Mouse (Mus musculus): Measurements from ENCODE around the gene Mtx3. TPM values are rescaled to one million over a fixed set of nuclear protein-coding genes. Genes with fewer than 3 reads are reported as not detected.

The Mtx3 gene
- polyA plus RNA-seq, 1 experiment from 2014 or later = 5.1 TPM

DNA sequence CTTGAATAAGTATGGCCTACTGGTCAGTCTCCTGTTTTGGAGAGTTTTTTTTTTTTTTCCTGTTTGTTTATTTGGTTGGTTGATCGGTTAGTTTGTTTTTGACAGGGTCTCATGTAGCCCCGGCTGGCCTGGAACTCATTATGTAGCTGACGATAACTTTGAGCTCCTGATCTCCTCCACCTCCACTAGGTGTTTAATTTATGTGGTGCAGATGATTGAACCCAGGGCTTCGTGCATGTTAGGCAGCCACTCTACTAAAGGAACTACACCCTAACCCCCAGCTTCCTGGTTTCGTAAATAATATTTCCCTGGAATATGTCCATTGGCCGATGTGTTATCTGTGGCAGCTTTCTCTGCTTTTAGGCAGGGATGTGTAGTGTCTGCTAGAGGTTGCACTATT, 54.5 kb downstream of the Mtx3 start:
- Histone ChIP-seq H3K27ac (no peak overlapping the region), H3K4me2 (replicated peaks) (no peak overlapping the region), H3K9ac (no peak overlapping the region), H3K4me3 (no peak overlapping the region), H3K9me3 (no peaks in the 10 kb centered on the region), H3K36me3 (no peaks in the 10 kb centered on the region), H3K4me1 (no peaks in the 10 kb centered on the region), H3K27me3 (no peaks in the 10 kb centered on the region)
- WGBS = 26% methylated on average over 6 of the region's 6 CpGs
- ATAC-seq (ENCODE audit: low FRiP score, low read depth) = no peak

DNA sequence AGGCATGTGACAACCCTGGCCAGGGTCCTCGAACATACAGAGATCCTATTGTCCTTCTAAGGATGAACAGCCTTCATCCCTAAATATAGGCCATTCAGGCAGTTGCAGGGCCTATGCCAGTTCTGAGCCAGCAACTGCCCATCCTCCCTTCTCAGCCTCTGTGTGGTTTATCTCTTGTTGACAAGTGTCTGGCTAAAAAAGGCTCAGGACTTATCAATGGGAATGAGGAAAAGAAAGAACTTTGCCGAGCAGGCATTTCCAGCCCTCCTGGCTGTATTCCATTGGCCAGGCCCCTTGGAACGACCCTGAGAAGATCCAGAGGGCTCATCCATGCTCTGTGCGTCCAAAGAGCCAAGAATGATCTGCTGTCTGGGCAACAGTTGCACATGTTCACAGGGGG, 58.7 kb downstream of the Mtx3 start:
- Histone ChIP-seq H3K4me3 (no peak overlapping the region), H3K36me3 (no peaks in the 10 kb centered on the region), H3K27ac (no peak overlapping the region), H3K4me1 (no peaks in the 10 kb centered on the region), H3K9ac (no peak overlapping the region), H3K9me3 (no peaks in the 10 kb centered on the region), H3K4me2 (replicated peaks) (no peak overlapping the region), H3K27me3 (no peaks in the 10 kb centered on the region)
- no peak for ATAC-seq (ENCODE audit: low FRiP score, low read depth)
- 58% methylated on average over 4 of the region's 4 CpGs for WGBS

DNA sequence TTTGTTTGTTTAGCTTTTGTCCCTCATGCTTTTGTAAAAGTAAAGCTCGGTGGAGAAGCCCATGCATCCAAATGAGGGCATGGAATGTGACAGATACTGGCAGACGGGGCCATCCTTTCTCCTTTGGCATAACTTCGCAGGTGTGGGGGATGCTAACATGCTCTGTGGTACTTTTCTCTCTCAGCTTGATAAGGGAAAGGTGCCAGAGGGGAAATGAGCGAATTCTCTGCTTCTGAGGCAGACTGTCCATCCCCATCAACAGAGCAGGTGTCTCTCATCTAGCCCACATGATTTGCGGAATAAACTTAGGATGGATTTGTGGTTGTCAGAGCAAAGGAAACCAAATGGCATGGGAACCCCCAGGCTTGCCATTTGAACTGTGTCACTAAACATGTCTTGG, 61.4 kb downstream of the Mtx3 start:
- Histone ChIP-seq H3K27me3 (no peaks in the 10 kb centered on the region), H3K27ac (no peak overlapping the region), H3K9me3 (no peaks in the 10 kb centered on the region), H3K36me3 (no peaks in the 10 kb centered on the region), H3K9ac (no peak overlapping the region), H3K4me2 (replicated peaks) (no peak overlapping the region), H3K4me3 (no peak overlapping the region), H3K4me1 (no peaks in the 10 kb centered on the region)
- 84% methylated on average over 5 of the region's 5 CpGs for WGBS
- no peak for ATAC-seq (ENCODE audit: low FRiP score, low read depth)

DNA sequence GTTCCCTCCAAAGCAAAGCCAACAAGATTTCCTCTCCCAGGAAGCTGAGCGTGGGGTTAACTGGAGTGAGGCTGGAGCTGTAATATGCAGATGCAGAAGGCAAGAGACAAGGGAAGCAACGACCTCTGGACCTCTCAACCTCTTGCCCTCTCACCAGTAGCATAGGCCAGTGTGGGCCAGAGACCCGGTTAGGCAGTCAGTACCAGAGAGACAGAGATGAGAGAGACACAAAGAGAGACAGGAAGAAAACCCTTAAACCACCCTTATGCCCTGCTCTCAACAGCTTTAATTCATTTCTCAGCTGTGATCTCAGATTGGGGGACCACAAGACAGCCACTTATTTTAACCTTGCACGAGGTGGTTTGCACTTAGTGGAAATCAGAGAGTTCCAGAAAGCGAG, 62.8 kb downstream of the Mtx3 start:
- ATAC-seq (ENCODE audit: low FRiP score, low read depth) = no peak
- WGBS = 40% methylated on average over 5 of the region's 5 CpGs

More for the DNA sequence above, 62.8 kb downstream of the Mtx3 start:
- no peaks in the 10 kb centered on the region for H3K9me3 ChIP-seq
- H3K4me3 ChIP-seq = no peak overlapping the region
- H3K27ac ChIP-seq = no peak overlapping the region
- no peaks in the 10 kb centered on the region for H3K27me3 ChIP-seq
- no peak overlapping the region for H3K9ac ChIP-seq
- H3K36me3 ChIP-seq = no peaks in the 10 kb centered on the region
- peaks cover 5% of the 10 kb centered on the region; the same call in 1 of the 2 replicates for H3K4me1 ChIP-seq
- no peak overlapping the region for H3K4me2 ChIP-seq (replicated peaks)

Other genes starting within 250 kb of the Mtx3 start
- 7.8 and 10.5 TPM in 2 replicates for gene Serinc5, start 233.7 kb upstream of the Mtx3 start, polyA plus RNA-seq (2015; fragmentation: Nextera tagmentation; extraction: Ambion mirVana)
- gene Thbs4, start 49.9 kb upstream of the Mtx3 start, polyA plus RNA-seq (2015; fragmentation: Nextera tagmentation; extraction: Ambion mirVana) = 22.9 and 33.4 TPM in 2 replicates

Data from limb, embryonic 13.5 days (tissue).